Mouse (Mus musculus) embryonic fibroblast, embryonic 13.5 days (primary cell): ENCODE data around the gene Tgtp2.

Source experiments
- CTCF ChIP-seq: IDR thresholded peaks from 2 replicates; pipeline ENCODE4 v1.5.1; 2011; ENCODE audit warnings: mild to moderate bottlenecking, control low read depth, low read length, moderate library complexity, borderline replicate concordance; ENCODE audit not compliant: insufficient read depth
- POLR2A ChIP-seq: IDR thresholded peaks from 2 replicates; pipeline ENCODE4 v1.6.1; 2011; ENCODE audit warnings: low read depth, mild to moderate bottlenecking, control low read depth, low read length, moderate library complexity

GRCm38 (mm10) chr11:49095367-49095766 is 31.4 kb upstream of the Tgtp2 start:
- TF ChIP-seq CTCF (no peak), POLR2A (no peak)
